Mouse (Mus musculus) bone marrow, adult 2 months (tissue): ENCODE data around the gene Ly6g5c. TPM values are rescaled to one million over a fixed set of nuclear protein-coding genes. Genes with fewer than 3 reads are reported as not detected.

Experiments
- H3K27ac ChIP-seq: fragments of 200-500 bp; 2 replicates; pipeline ENCODE4 v1.5.1; 2012; ENCODE audit warnings: low read depth, mild to moderate bottlenecking, control low read depth, inconsistent platforms, low read length; ENCODE audit not compliant: control insufficient read depth, poor library complexity, insufficient read depth
- H3K4me1 ChIP-seq: fragments of 200-500 bp; 2 replicates; pipeline ENCODE4 v1.6.1; 2011; ENCODE audit warnings: low read length; ENCODE audit not compliant: control insufficient read depth, insufficient read depth
- H3K4me3 ChIP-seq: fragments of 200-500 bp; replicated peaks from 2 replicates; pipeline ENCODE3; 2011; ENCODE audit warnings: mild to moderate bottlenecking, low read depth, low read length, control low read depth; ENCODE audit not compliant: control insufficient read depth
- CTCF ChIP-seq: fragments of 200-500 bp; IDR thresholded peaks from 2 replicates; pipeline ENCODE4 v1.5.1; 2011; ENCODE audit warnings: low read length, control low read depth; ENCODE audit not compliant: control insufficient read depth, insufficient read depth
- POLR2A ChIP-seq: fragments of 200-500 bp; IDR thresholded peaks from 2 replicates; pipeline ENCODE4 v1.6.1; 2011; ENCODE audit warnings: low read depth, mild to moderate bottlenecking, control low read depth, low read length, borderline replicate concordance; ENCODE audit not compliant: control insufficient read depth
- WGBS: fragments of 180-500 bp; shearing (Covaris S2); methylation state at CpG from one replicate; pipeline ENCODE4 v1.1.7; 2018; 5-methylcytosine and 5-hydroxymethylcytosine counted together
- polyA plus RNA-seq: library from polyadenylated mRNA; stranded (reverse); fragments of >200 nt; gene quantifications from 2 replicates; pipeline ENCODE4 v1.2.4, GENCODE M21; 2011; ENCODE audit warnings: low replicate concordance; ENCODE audit not compliant: missing spikeins, insufficient read depth, insufficient read length

Gene Ly6g5c
- not detected in 2 replicates for polyA plus RNA-seq

DNA sequence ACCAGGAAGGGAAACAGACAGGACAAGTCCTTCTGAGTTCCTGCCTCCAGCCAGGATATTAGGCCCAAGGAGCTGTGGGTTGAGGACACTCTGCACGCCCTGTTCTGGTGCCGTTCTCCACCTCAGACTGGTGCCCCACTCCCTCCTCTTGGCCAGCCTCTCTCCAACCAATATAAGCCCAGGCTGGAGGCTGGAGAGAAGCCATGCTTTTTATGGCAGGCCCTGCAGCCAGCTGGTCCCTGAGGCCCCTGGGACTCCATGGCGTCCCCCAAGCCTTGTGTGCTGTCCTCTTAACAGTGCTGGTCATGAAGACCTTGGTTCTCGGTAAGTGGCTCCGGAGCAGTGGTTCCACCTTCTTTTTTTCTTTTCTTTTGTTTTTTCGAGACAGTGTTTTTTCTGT, at the start of gene Ly6g5c:
Gene Ly6g5c, plus strand, starts transcription at position 183 of the 400 bp plus-strand sequence.
- 82% methylated on average over 6 of the region's 6 CpGs for WGBS
- no peaks in the 10 kb centered on the region; the same call in 1 of the 2 replicates for H3K4me1 ChIP-seq
- no peak within 1 kb of the TSS for H3K27ac ChIP-seq
- no peak for TF ChIP-seq CTCF
- no peak for TF ChIP-seq POLR2A
- H3K4me3 ChIP-seq, result no peak within 1 kb of the TSS

DNA sequence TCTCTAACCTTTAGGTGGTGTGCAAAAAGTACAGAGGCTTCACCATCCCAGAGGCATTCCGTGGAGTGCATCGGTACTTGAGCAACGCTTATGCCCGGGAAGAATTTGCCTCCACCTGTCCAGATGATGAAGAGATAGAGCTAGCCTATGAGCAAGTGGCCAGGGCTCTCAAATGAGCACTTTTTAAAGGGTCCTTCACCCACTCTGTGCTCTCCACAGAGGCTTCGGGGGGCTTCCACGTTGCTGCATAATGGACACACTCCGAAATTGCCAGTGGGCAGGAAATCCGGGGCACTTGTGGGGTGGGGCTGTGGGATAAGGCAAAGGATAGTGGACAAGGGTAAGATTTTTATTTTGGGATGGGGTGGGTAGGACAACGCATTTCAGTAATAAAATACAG, 49.8 kb upstream of the Ly6g5c start:
- no peak overlapping the region for H3K27ac ChIP-seq
- WGBS, result 69% methylated on average over 9 of the region's 9 CpGs
- H3K4me3 ChIP-seq, result no peak overlapping the region
- H3K4me1 ChIP-seq, result no peaks in the 10 kb centered on the region; the same call in 1 of the 2 replicates
- TF ChIP-seq POLR2A (no peak), CTCF (no peak)

DNA sequence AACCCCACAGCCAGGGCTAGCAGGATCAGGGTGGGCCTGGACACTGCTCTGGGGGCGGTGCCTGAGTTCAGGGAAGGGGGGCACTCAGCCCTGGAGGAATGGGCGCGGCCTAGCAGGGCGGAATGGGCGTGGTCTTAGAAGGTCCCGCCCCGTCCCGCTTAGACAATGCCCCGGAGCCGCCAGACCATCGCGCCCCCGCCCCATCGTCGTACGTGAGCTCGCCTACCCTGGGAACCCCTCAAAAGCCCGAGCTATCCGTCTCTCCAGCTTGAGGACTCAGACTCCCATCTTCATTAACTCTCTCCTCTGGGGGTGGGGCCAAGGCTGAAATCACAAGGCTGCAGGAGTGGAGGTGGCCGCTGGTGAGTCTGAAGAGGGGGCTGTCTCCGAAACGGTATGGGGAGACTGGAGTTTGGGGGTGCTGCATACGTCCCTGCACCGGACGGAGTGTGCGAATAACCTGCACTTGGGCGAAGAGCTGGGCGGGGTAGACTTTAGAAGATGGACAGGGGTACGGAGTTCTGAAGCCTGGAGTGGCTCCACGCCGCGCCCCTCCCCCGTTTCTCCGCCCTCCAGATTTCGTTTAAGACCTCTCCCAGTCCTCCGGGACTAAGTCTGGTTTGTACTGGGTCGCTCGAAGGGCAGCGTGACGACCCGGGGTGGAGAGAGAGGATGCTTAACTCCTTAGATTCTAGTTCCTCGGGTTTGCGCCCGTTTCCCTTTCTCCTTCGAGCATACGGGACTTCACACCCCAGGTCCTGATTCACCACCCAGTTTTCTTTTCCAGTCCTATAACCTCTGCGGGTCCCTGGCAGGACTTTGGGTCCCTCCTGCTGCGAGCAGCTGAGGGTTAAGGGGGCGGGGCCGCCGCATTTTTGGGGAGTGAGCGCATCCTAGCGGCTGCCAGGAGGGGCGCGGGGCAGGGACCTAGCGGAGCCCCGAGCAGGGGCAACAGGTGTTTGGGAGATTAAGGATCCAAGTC, 48.9 kb upstream of the Ly6g5c start, which contains the start of gene Ddah2:
Gene Ddah2, plus strand, starts transcription at position 125 of the 982 bp plus-strand sequence.
- under 1% methylated on average over 57 of the region's 57 CpGs for WGBS
- H3K4me1 ChIP-seq, result no peaks in the 10 kb centered on the region; the same call in 1 of the 2 replicates
- H3K4me3 ChIP-seq, result peak within 1 kb of the TSS; percentile 50
- H3K27ac ChIP-seq, result peak within 1 kb of the TSS; percentile 7; the same call in 1 of the 2 replicates
- TF ChIP-seq CTCF (peak; percentile 74), POLR2A (peak; percentile 49; the same call in 1 of the 2 replicates)

DNA sequence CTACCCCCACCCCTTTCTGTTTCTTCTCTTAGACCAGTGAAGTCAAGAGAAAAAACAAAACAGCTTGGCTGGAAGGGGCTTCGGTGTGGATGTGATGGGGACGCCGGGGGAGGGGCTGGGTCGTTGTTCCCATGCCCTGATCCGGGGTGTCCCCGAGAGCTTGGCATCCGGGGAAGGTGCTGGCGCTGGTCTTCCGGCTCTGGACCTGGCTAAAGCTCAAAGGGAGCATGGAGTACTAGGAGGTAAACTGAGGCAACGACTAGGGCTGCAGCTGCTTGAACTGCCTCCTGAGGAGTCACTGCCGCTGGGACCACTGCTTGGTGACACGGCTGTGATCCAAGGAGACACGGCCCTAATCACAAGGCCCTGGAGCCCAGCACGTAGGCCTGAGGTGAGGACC, 48.0 kb upstream of the Ly6g5c start:
- H3K4me3 ChIP-seq, result no peak overlapping the region
- no peak overlapping the region for H3K27ac ChIP-seq
- no peak for TF ChIP-seq CTCF
- no peak for TF ChIP-seq POLR2A
- 59% methylated on average over 14 of the region's 14 CpGs for WGBS
- H3K4me1 ChIP-seq, result no peaks in the 10 kb centered on the region; the same call in 1 of the 2 replicates

DNA sequence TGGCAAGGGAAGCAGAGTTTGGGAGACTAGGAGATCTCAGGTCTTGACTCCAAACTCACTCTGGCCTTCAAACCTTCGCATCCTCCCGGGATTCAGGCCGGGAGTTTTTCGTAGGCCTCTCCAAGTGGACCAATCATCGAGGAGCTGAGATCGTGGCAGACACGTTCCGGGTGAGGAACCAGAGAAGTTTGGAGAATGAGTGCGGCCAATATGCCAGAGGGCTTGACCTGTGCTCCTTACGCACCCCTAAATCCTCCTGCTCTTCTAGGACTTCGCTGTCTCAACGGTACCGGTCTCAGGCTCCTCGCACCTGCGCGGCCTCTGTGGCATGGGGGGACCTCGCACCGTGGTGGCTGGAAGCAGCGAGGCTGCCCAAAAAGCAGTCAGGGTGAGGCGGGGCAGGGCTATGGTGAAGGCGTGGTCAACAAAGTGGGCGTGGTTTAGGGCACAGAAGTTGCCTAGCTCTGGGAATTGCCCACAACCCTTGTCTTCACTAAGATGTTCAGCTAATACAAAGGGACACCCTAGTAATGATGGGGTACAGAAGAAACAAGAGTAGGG, 47.3 kb upstream of the Ly6g5c start:
- Histone ChIP-seq H3K4me1 (no peaks in the 10 kb centered on the region; the same call in 1 of the 2 replicates), H3K27ac (no peak overlapping the region), H3K4me3 (no peak overlapping the region)
- no peak for TF ChIP-seq CTCF
- TF ChIP-seq POLR2A, result no peak
- 81% methylated on average over 22 of the region's 22 CpGs for WGBS

DNA sequence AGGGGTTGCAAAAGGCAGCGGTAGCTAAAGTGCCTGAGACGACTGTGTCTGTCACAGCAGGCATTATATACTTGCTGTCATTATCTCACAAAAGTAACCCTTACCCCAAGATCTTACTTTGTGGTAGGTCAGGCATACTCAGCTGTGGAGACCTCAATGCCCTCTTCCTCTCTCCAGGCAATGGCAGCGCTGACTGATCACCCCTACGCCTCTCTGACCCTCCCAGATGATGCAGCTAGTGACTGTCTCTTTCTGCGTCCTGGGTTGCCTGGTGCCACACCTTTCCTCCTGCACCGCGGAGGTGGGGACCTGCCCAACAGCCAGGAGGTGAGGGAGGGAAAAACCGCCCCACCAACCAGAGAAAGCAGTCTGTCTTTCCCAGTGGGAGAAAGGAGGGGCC, 46.8 kb upstream of the Ly6g5c start:
- no peaks in the 10 kb centered on the region; the same call in 1 of the 2 replicates for H3K4me1 ChIP-seq
- TF ChIP-seq CTCF, result no peak
- no peak for TF ChIP-seq POLR2A
- no peak overlapping the region for H3K4me3 ChIP-seq
- H3K27ac ChIP-seq, result no peak overlapping the region
- WGBS, result 84% methylated on average over 8 of the region's 8 CpGs

DNA sequence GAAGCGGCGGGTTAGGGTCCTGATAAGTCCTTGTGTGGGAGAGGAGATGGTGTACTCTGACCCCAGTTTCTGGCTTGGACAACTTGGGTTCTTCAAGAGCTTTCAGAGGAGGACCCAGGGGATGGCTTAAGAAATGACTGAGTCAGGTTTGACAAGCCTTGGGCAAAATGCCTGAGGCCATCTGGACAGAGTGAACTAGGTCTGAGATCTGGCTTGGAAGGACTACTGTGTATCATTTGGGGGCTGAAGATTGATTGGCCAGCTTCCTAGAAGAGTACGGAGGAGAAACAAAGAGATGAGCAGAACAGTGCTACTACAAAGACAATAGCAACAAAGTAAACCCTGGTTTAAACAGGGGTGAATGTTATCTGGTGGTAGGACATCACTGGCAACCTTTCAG, 44.6 kb upstream of the Ly6g5c start:
- no peak for TF ChIP-seq CTCF
- no peak for TF ChIP-seq POLR2A
- Histone ChIP-seq H3K4me3 (no peak overlapping the region), H3K4me1 (no peaks in the 10 kb centered on the region; the same call in 1 of the 2 replicates), H3K27ac (no peak overlapping the region)
- 77% methylated on average over 3 of the region's 3 CpGs for WGBS

DNA sequence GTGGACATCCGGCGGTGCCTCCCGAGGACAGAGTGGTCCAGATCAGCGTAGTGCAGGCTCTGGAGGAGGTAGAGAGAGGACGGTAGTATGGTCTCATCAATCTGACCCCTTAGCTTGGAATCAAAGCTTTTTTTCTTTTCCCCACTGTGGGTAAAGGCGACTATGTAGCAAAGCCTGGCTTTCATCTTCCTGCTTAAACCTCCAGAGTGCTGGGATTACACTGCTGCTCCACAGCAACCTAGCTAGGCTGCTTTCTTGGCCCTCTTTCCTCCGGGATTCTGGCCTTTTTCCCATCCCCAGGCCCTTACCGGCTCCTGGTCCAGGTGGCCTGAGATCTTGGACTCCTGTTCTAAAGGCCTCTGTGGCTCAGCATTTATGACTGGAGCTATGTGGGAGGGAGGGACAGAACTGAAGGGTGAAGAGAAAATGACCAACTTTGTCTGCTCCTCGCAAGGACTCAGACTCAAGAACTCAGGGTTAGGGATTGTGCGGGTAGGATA, 43.7 kb upstream of the Ly6g5c start:
- TF ChIP-seq CTCF (no peak), POLR2A (no peak)
- no peaks in the 10 kb centered on the region; the same call in 1 of the 2 replicates for H3K4me1 ChIP-seq

More for the DNA sequence above, 43.7 kb upstream of the Ly6g5c start:
- 52% methylated on average over 10 of the region's 10 CpGs for WGBS
- no peak overlapping the region for H3K27ac ChIP-seq
- no peak overlapping the region for H3K4me3 ChIP-seq
